In genomic region chr17:34448473-34449041, GRCm38 (mm10) we compare ENCODE assay signal across 24 mouse cellular contexts. TPM values are rescaled to one million over a fixed set of nuclear protein-coding genes. Genes with fewer than 3 reads are reported as not detected.
A peak's percentile ranks its signal among the peaks of the same experiment; 100 is the strongest.
DNase-seq lines count a peak whose midpoint lies in the region; ATAC-seq and TF ChIP-seq lines count a peak whose summit lies in the region.
"Had no signal": no experiment of that assay in that cellular context is flagged by ENCODE, and none has a peak within 500 bp of the region (broad histone marks: within the 10 kb centered on the region; RNA-seq: fewer than 3 reads in every experiment).

No protein-coding gene starts in this region.

- peaks cover 7% of the 10 kb centered on the region; the same call in 1 of the 2 replicates for H3K4me1 ChIP-seq in intestine, embryonic 14.5 days (replicated peaks; ENCODE audit: control insufficient read depth, insufficient read depth, low read length)
- peaks cover 30% of the 10 kb centered on the region for H3K4me1 ChIP-seq in liver, embryonic 13.5 days (replicated peaks)
- peaks cover 7% of the 10 kb centered on the region; the same call in 1 of the 2 replicates for H3K4me1 ChIP-seq in small intestine, adult 2 months (ENCODE audit: control insufficient read depth, insufficient read depth, insufficient read length, low read length)
- no peaks in the 10 kb centered on the region for H3K4me1 ChIP-seq in forebrain, embryonic 14.5 days (ENCODE audit: control insufficient read depth, insufficient read depth, low read length)
- peaks cover 8% of the 10 kb centered on the region; the same call in 1 of the 2 replicates for H3K4me1 ChIP-seq in hindbrain, embryonic 10.5 days (replicated peaks)
- H3K4me1 ChIP-seq: embryonic facial prominence, embryonic 13.5 days; hindbrain, embryonic 13.5 days had no signal

- no peak overlapping the region for H3K4me3 ChIP-seq in intestine, embryonic 14.5 days (ENCODE audit: low read depth, low read length)
- H3K4me3 ChIP-seq in liver, embryonic 13.5 days (replicated peaks): no peak overlapping the region
- H3K4me3 ChIP-seq in small intestine, adult 2 months (ENCODE audit: low read depth, low read length): no peak overlapping the region; the same call in 1 of the 2 replicates
- H3K4me3 ChIP-seq in forebrain, embryonic 14.5 days (ENCODE audit: low read depth, low read length): no peak overlapping the region
- no peak overlapping the region for H3K4me3 ChIP-seq in hindbrain, embryonic 10.5 days
- H3K4me3 ChIP-seq: embryonic facial prominence, embryonic 13.5 days; hindbrain, embryonic 13.5 days; limb, embryonic 10.5 days had no signal

- no peak for TF ChIP-seq CTCF in small intestine, adult 2 months (IDR thresholded peaks at IDR 0.05; ENCODE audit: extremely low read depth, insufficient read length, insufficient replicate concordance, low read depth, low read length)

- no peak overlapping the region for H3K9ac ChIP-seq in intestine, embryonic 14.5 days (ENCODE audit: low read length)
- no peak overlapping the region for H3K9ac ChIP-seq in liver, embryonic 13.5 days
- no peak overlapping the region for H3K9ac ChIP-seq in forebrain, embryonic 14.5 days (ENCODE audit: low read length)
- H3K9ac ChIP-seq: embryonic facial prominence, embryonic 13.5 days; forebrain, postnatal 0 days; hindbrain, embryonic 13.5 days had no signal

- peak; percentile 63 for DNase-seq in MEL-GATA-1-ER (ENCODE audit: extremely low read depth, low read depth)
- DNase-seq in intestine, embryonic 14.5 days (ENCODE audit: low spot score): peak; percentile 66
- DNase-seq in liver, embryonic 13.5 days: no peak
- DNase-seq in forebrain, embryonic 14.5 days (ENCODE audit: low spot score): no peak
- no peak for DNase-seq in natural killer cell, adult 2 months (ENCODE audit: low spot score in 2 of 2)
- DNase-seq in hindbrain, embryonic 10.5 days (ENCODE audit: low spot score): no peak
- DNase-seq: adrenal gland, postnatal 10 days; B cell, adult 2 months; cerebellum, postnatal 10 days; forebrain, postnatal 0 days; gastrocnemius, postnatal 36 days; kidney, adult 2 months; kidney, postnatal 25 days; lung, adult 18-20 months; lung, postnatal 14 days; thymus, postnatal 14 days had no signal

- no peaks in the 10 kb centered on the region for H3K9me3 ChIP-seq in intestine, embryonic 14.5 days (ENCODE audit: control insufficient read depth, low read length)
- no peaks in the 10 kb centered on the region for H3K9me3 ChIP-seq in liver, embryonic 13.5 days (replicated peaks)
- H3K9me3 ChIP-seq in forebrain, embryonic 14.5 days (replicated peaks; ENCODE audit: control insufficient read depth, low read length): no peaks in the 10 kb centered on the region
- H3K9me3 ChIP-seq in hindbrain, embryonic 10.5 days: no peaks in the 10 kb centered on the region
- H3K9me3 ChIP-seq: embryonic facial prominence, embryonic 13.5 days; hindbrain, embryonic 13.5 days; limb, embryonic 10.5 days had no signal

- 40% methylated on average over 6 of the region's 6 CpGs for WGBS in intestine, embryonic 14.5 days
- WGBS in liver, embryonic 13.5 days (ENCODE audit: insufficient replicate concordance): 9% methylated on average over 6 of the region's 6 CpGs
- WGBS in small intestine, adult 2 months: 15% methylated on average over 6 of the region's 6 CpGs
- 79% methylated on average over 6 of the region's 6 CpGs for WGBS in forebrain, embryonic 14.5 days
- WGBS in hindbrain, embryonic 10.5 days: 73% methylated on average over 6 of the region's 6 CpGs

- H3K36me3 ChIP-seq in intestine, embryonic 14.5 days (ENCODE audit: control insufficient read depth, insufficient read depth, low read length): no peaks in the 10 kb centered on the region
- H3K36me3 ChIP-seq in liver, embryonic 13.5 days: no peaks in the 10 kb centered on the region
- no peaks in the 10 kb centered on the region for H3K36me3 ChIP-seq in small intestine, adult 2 months (ENCODE audit: control insufficient read depth, insufficient read depth, low read length)
- H3K36me3 ChIP-seq in forebrain, embryonic 14.5 days (ENCODE audit: control insufficient read depth, insufficient read depth, low read length): no peaks in the 10 kb centered on the region
- no peaks in the 10 kb centered on the region for H3K36me3 ChIP-seq in hindbrain, embryonic 10.5 days
- H3K36me3 ChIP-seq: embryonic facial prominence, embryonic 13.5 days; hindbrain, embryonic 13.5 days; limb, embryonic 10.5 days had no signal

- H3K27me3 ChIP-seq in intestine, embryonic 14.5 days (replicated peaks; ENCODE audit: control insufficient read depth, insufficient read depth, low read length): no peaks in the 10 kb centered on the region
- H3K27me3 ChIP-seq in liver, embryonic 13.5 days: no peaks in the 10 kb centered on the region
- no peaks in the 10 kb centered on the region for H3K27me3 ChIP-seq in small intestine, adult 2 months (ENCODE audit: control insufficient read depth, insufficient read depth, low read length)
- no peaks in the 10 kb centered on the region for H3K27me3 ChIP-seq in forebrain, embryonic 14.5 days (replicated peaks; ENCODE audit: control insufficient read depth, insufficient read depth, low read length)
- no peaks in the 10 kb centered on the region for H3K27me3 ChIP-seq in hindbrain, embryonic 10.5 days (ENCODE audit: insufficient read depth, poor library complexity, severe bottlenecking)
- H3K27me3 ChIP-seq: embryonic facial prominence, embryonic 13.5 days; hindbrain, embryonic 13.5 days had no signal

- no peak overlapping the region for H3K4me2 ChIP-seq in intestine, embryonic 14.5 days (ENCODE audit: low read length)
- peak overlapping the region; percentile 28 for H3K4me2 ChIP-seq in liver, embryonic 13.5 days
- H3K4me2 ChIP-seq in forebrain, embryonic 14.5 days (ENCODE audit: low read length): no peak overlapping the region
- H3K4me2 ChIP-seq: embryonic facial prominence, embryonic 13.5 days; hindbrain, embryonic 13.5 days; midbrain, embryonic 11.5 days had no signal

- no peak for TF ChIP-seq POLR2A in small intestine, adult 2 months (IDR thresholded peaks at IDR 0.05; ENCODE audit: low read depth, low read length)

- peak overlapping the region; percentile 59 for H3K27ac ChIP-seq in intestine, embryonic 14.5 days (ENCODE audit: low read depth)
- peak overlapping the region; percentile 13; the same call in 1 of the 2 replicates for H3K27ac ChIP-seq in liver, embryonic 13.5 days
- 0 out of 2 replicates have a peak overlapping the region, but pooled peaks have one; percentile 7 for H3K27ac ChIP-seq in small intestine, adult 2 months (ENCODE audit: insufficient read depth, low read depth, low read length)
- no peak overlapping the region for H3K27ac ChIP-seq in forebrain, embryonic 14.5 days (ENCODE audit: low read depth, low read length)
- H3K27ac ChIP-seq in hindbrain, embryonic 10.5 days: no peak overlapping the region
- H3K27ac ChIP-seq: embryonic facial prominence, embryonic 13.5 days; hindbrain, embryonic 13.5 days; limb, embryonic 10.5 days had no signal

- peak; percentile 88 for ATAC-seq in intestine, embryonic 14.5 days (replicated peaks; ENCODE audit: low FRiP score, low TSS enrichment, low read depth)
- peak; percentile 79 for ATAC-seq in liver, embryonic 13.5 days (ENCODE audit: low read depth)
- ATAC-seq in forebrain, embryonic 14.5 days: no peak
- ATAC-seq in CD4-positive, CD25-positive, alpha-beta regulatory T cell, adult 4 months: no peak
- ATAC-seq: forebrain, postnatal 0 days had no signal

RNA-seq across cellular contexts. Expression of gene Btnl4, which starts 28.6 kb away (rescaled TPM):
- 1.1 and 3.3 TPM in 2 replicates for polyA plus RNA-seq in intestine, embryonic 14.5 days (2014; fragmentation: Nextera tagmentation; extraction: Ambion mirVana)
- polyA plus RNA-seq in liver, embryonic 13.5 days (2015; fragmentation: Nextera tagmentation; extraction: Ambion mirVana): not detected in 2 replicates
- 19.3 and 61.4 TPM in 2 replicates for polyA plus RNA-seq in small intestine, adult 2 months (2012; rRNA removed)
- polyA plus RNA-seq in forebrain, embryonic 14.5 days (2014; fragmentation: Nextera tagmentation; extraction: Ambion mirVana): not detected in 2 replicates
- not detected in 2 replicates for polyA plus RNA-seq in hindbrain, embryonic 10.5 days (2016; fragmentation: Nextera tagmentation; extraction: Ambion mirVana)
- not detected for polyA plus RNA-seq in CD4-positive, CD25-positive, alpha-beta regulatory T cell, adult 4 months (2017; shearing (Covaris generic))
- polyA plus RNA-seq: embryonic facial prominence, embryonic 13.5 days; forebrain, postnatal 0 days; hindbrain, embryonic 13.5 days; kidney, adult 2 months; limb, embryonic 10.5 days; midbrain, embryonic 11.5 days; neural tube, embryonic 14.5 days had no signal

RNA-seq across cellular contexts. Expression of gene BC051142, which starts 49.9 kb away (rescaled TPM):
- 0.51 and 0.91 TPM in 2 replicates for polyA plus RNA-seq in intestine, embryonic 14.5 days (2014; fragmentation: Nextera tagmentation; extraction: Ambion mirVana)
- 0.21 TPM in 1 of 2 replicates, not detected in the other for polyA plus RNA-seq in liver, embryonic 13.5 days (2015; fragmentation: Nextera tagmentation; extraction: Ambion mirVana)
- not detected in 2 replicates for polyA plus RNA-seq in small intestine, adult 2 months (2012; rRNA removed)
- polyA plus RNA-seq in forebrain, embryonic 14.5 days (2014; fragmentation: Nextera tagmentation; extraction: Ambion mirVana): 3.7 and 4.2 TPM in 2 replicates
- polyA plus RNA-seq in hindbrain, embryonic 10.5 days (2016; fragmentation: Nextera tagmentation; extraction: Ambion mirVana): 1.4 and 2.0 TPM in 2 replicates
- polyA plus RNA-seq in CD4-positive, CD25-positive, alpha-beta regulatory T cell, adult 4 months (2017; shearing (Covaris generic)): 1 to 10 TPM; 1.8 to 1.9 TPM
- polyA plus RNA-seq: heart, embryonic 16.5 days had no signal

Comparison
In these comparisons a context has a peak if more than half of its experiments do, and no peak if none do; other contexts are left out.
1. DNase-seq: peak in MEL-GATA-1-ER (single experiment) and intestine, embryonic 14.5 days (single experiment); none in liver, embryonic 13.5 days (single experiment), forebrain, embryonic 14.5 days (single experiment), natural killer cell, adult 2 months (0 of 2) and hindbrain, embryonic 10.5 days (single experiment).
2. ATAC-seq: peak in intestine, embryonic 14.5 days (single experiment) and liver, embryonic 13.5 days (single experiment); none in forebrain, embryonic 14.5 days (single experiment) and CD4-positive, CD25-positive, alpha-beta regulatory T cell, adult 4 months (single experiment).
3. H3K27ac ChIP-seq: peak in intestine, embryonic 14.5 days (single experiment), liver, embryonic 13.5 days (single experiment) and small intestine, adult 2 months (single experiment); none in forebrain, embryonic 14.5 days (single experiment) and hindbrain, embryonic 10.5 days (single experiment).